Mouse (Mus musculus) liver, embryonic 14 days (tissue): Measurements from ENCODE around the gene Wdr37. TPM values are rescaled to one million over a fixed set of nuclear protein-coding genes. Genes with fewer than 3 reads are reported as not detected.

Source experiments
- polyA plus RNA-seq: library from polyadenylated mRNA; depleted of rRNA; stranded (reverse); fragments of >200 nt; gene quantifications from 2 replicates; pipeline ENCODE4 v1.2.3, GENCODE M21; 2012; rRNA removed

Gene Wdr37
- polyA plus RNA-seq: 4.2 and 5.5 TPM in 2 replicates

GRCm38 (mm10) chr13:8871314-8871962 lies at the start of gene Wdr37:
Gene Wdr37, minus strand, starts transcription at chr13:8871909.

GRCm38 (mm10) chr13:8885445-8886184 lies 13.9 kb upstream of the Wdr37 start, which contains the start of gene Idi1:
Gene Idi1, plus strand, starts transcription at chr13:8885501.

Other genes starting within 250 kb of the Wdr37 start
- gene Idi1, start 13.6 kb upstream of the Wdr37 start, polyA plus RNA-seq: 54.4 and 60.4 TPM in 2 replicates
- gene Gm9745, start 76.3 kb upstream of the Wdr37 start, polyA plus RNA-seq: not detected in 2 replicates
- 0.02 TPM in 1 of 2 replicates, not detected in the other for gene Idi2, start 81.0 kb upstream of the Wdr37 start, polyA plus RNA-seq
- gene Gtpbp4, start 124.2 kb upstream of the Wdr37 start, polyA plus RNA-seq: 17.2 and 17.5 TPM in 2 replicates
- 15.9 and 19.7 TPM in 2 replicates for gene Larp4b, start 222.0 kb upstream of the Wdr37 start, polyA plus RNA-seq